In genomic region chr14:50870805-50871143, GRCm38 (mm10) we compare ENCODE assay signal across 8 mouse cellular contexts. TPM values are rescaled to one million over a fixed set of nuclear protein-coding genes. Genes with fewer than 3 reads are reported as not detected.
DNase-seq lines count a peak whose midpoint lies in the region; ATAC-seq lines count a peak whose summit lies in the region.

No protein-coding gene starts in this region.

- H3K36me3 ChIP-seq in heart, embryonic 16.5 days (ENCODE audit: control insufficient read depth, insufficient read depth) = 0 out of 2 replicates have a peak, but pooled peaks cover 7% of the 10 kb centered on the region
- 0 out of 2 replicates have a peak, but pooled peaks cover 6% of the 10 kb centered on the region for H3K36me3 ChIP-seq in intestine, embryonic 15.5 days
- no peaks in the 10 kb centered on the region for H3K36me3 ChIP-seq in midbrain, embryonic 12.5 days

- H3K9me3 ChIP-seq in heart, embryonic 16.5 days (replicated peaks; ENCODE audit: control insufficient read depth, low read length) = no peaks in the 10 kb centered on the region
- H3K9me3 ChIP-seq in intestine, embryonic 15.5 days = no peaks in the 10 kb centered on the region
- H3K9me3 ChIP-seq in midbrain, embryonic 12.5 days = no peaks in the 10 kb centered on the region

- H3K27ac ChIP-seq in heart, embryonic 16.5 days (ENCODE audit: low read length) = peak overlapping the region; percentile 73
- H3K27ac ChIP-seq in brown adipose tissue, adult 24 weeks (replicated peaks; ENCODE audit: low read depth, low read length) = peak overlapping the region; percentile 93
- peak overlapping the region; percentile 52 for H3K27ac ChIP-seq in intestine, embryonic 15.5 days
- no peak overlapping the region for H3K27ac ChIP-seq in midbrain, embryonic 12.5 days (replicated peaks)

- H3K4me3 ChIP-seq in heart, embryonic 16.5 days (ENCODE audit: low read length) = peak overlapping the region; percentile 71
- peak overlapping the region; percentile 78 for H3K4me3 ChIP-seq in brown adipose tissue, adult 24 weeks (ENCODE audit: insufficient read depth, low read depth, low read length)
- peak overlapping the region; percentile 58 for H3K4me3 ChIP-seq in intestine, embryonic 15.5 days (replicated peaks)
- peak overlapping the region; percentile 56 for H3K4me3 ChIP-seq in midbrain, embryonic 12.5 days

- DNase-seq in heart, adult 8-10 months (ENCODE audit: low spot score) = no peak
- no peak for DNase-seq in T-cell, adult 2 months (ENCODE audit: low spot score)
- DNase-seq in spleen, adult 12 weeks (ENCODE audit: low spot score) = no peak
- no peak for DNase-seq in ovary, adult 18-20 months (ENCODE audit: low spot score)

- 0 out of 2 replicates have a peak, but pooled peaks cover 4% of the 10 kb centered on the region for H3K4me1 ChIP-seq in heart, embryonic 16.5 days (ENCODE audit: control insufficient read depth, insufficient read depth, low read length)
- H3K4me1 ChIP-seq in brown adipose tissue, adult 24 weeks (ENCODE audit: control insufficient read depth, insufficient read depth, insufficient read length, low read length) = no peaks in the 10 kb centered on the region
- 0 out of 2 replicates have a peak, but pooled peaks cover 4% of the 10 kb centered on the region for H3K4me1 ChIP-seq in intestine, embryonic 15.5 days (replicated peaks)
- peaks cover 10% of the 10 kb centered on the region; the same call in 1 of the 2 replicates for H3K4me1 ChIP-seq in midbrain, embryonic 12.5 days

- WGBS in heart, embryonic 16.5 days = 19% methylated on average over 5 of the region's 5 CpGs
- 21% methylated on average over 5 of the region's 5 CpGs for WGBS in intestine, embryonic 15.5 days
- 38% methylated on average over 5 of the region's 5 CpGs for WGBS in midbrain, embryonic 12.5 days

- H3K27me3 ChIP-seq in heart, embryonic 16.5 days (ENCODE audit: control insufficient read depth, insufficient read depth, low read length) = no peaks in the 10 kb centered on the region
- H3K27me3 ChIP-seq in intestine, embryonic 15.5 days (replicated peaks) = no peaks in the 10 kb centered on the region
- H3K27me3 ChIP-seq in midbrain, embryonic 12.5 days = no peaks in the 10 kb centered on the region

- peak overlapping the region; percentile 78 for H3K9ac ChIP-seq in heart, embryonic 16.5 days (ENCODE audit: low read length)
- 0 out of 2 replicates have a peak overlapping the region, but pooled peaks have one; percentile 56 for H3K9ac ChIP-seq in intestine, embryonic 15.5 days
- peak overlapping the region; percentile 52 for H3K9ac ChIP-seq in midbrain, embryonic 12.5 days (replicated peaks)

- ATAC-seq in heart, embryonic 16.5 days (replicated peaks; ENCODE audit: extremely low read depth, insufficient read depth, low FRiP score) = no peak; the same call in 1 of the 2 replicates
- no peak; the same call in 1 of the 2 replicates for ATAC-seq in intestine, embryonic 15.5 days
- peak; percentile 53; the same call in 1 of the 2 replicates for ATAC-seq in midbrain, embryonic 12.5 days (ENCODE audit: low FRiP score, low read depth)

- H3K4me2 ChIP-seq in heart, embryonic 16.5 days (ENCODE audit: low read depth, low read length) = peak overlapping the region; percentile 73
- peak overlapping the region; percentile 68 for H3K4me2 ChIP-seq in intestine, embryonic 15.5 days (replicated peaks)
- H3K4me2 ChIP-seq in midbrain, embryonic 12.5 days (replicated peaks) = peak overlapping the region; percentile 67

RNA-seq across cellular contexts. Expression of gene Tep1, which starts 0.4 kb away (rescaled TPM):
- 5.1 and 5.6 TPM in 2 replicates for polyA plus RNA-seq in heart, embryonic 16.5 days (2015; fragmentation: Nextera tagmentation; extraction: Ambion mirVana)
- 10 to 100 TPM in 2 of 4 experiments, 1 to 10 TPM in 2; 8.0 to 12.1 (median 10.0) TPM for total RNA-seq in heart, adult 8-10 months (2022)
- 29.1 and 29.6 TPM in 2 replicates for polyA plus RNA-seq in brown adipose tissue, adult 24 weeks (2012; ENCODE audit: insufficient read depth, insufficient read length, missing spikeins)
- 10.4 and 13.3 TPM in 2 replicates for polyA plus RNA-seq in intestine, embryonic 15.5 days (2015; fragmentation: Nextera tagmentation; extraction: Ambion mirVana)
- 3.7 and 5.1 TPM in 2 replicates for polyA plus RNA-seq in midbrain, embryonic 12.5 days (2016; fragmentation: Nextera tagmentation; extraction: Ambion mirVana)

RNA-seq across cellular contexts. Expression of gene Klhl33, which starts 26.5 kb away (rescaled TPM):
- polyA plus RNA-seq in heart, embryonic 16.5 days (2015; fragmentation: Nextera tagmentation; extraction: Ambion mirVana) = 0.12 and 0.16 TPM in 2 replicates
- total RNA-seq in heart, adult 8-10 months (2022) = 10 to 100 TPM; 13.4 to 33.6 (median 21.6) TPM
- 0.32 and 1.4 TPM in 2 replicates for polyA plus RNA-seq in brown adipose tissue, adult 24 weeks (2012; ENCODE audit: insufficient read depth, insufficient read length, missing spikeins)
- 0.23 and 0.29 TPM in 2 replicates for polyA plus RNA-seq in intestine, embryonic 15.5 days (2015; fragmentation: Nextera tagmentation; extraction: Ambion mirVana)
- polyA plus RNA-seq in midbrain, embryonic 12.5 days (2016; fragmentation: Nextera tagmentation; extraction: Ambion mirVana) = 0.35 and 0.60 TPM in 2 replicates

RNA-seq across cellular contexts. Expression of gene Osgep, which starts 53.9 kb away (rescaled TPM):
- 134 and 141 TPM in 2 replicates for polyA plus RNA-seq in heart, embryonic 16.5 days (2015; fragmentation: Nextera tagmentation; extraction: Ambion mirVana)
- total RNA-seq in heart, adult 8-10 months (2022) = 10 to 100 TPM; 53.6 to 75.8 (median 70.5) TPM
- 59.2 and 66.9 TPM in 2 replicates for polyA plus RNA-seq in brown adipose tissue, adult 24 weeks (2012; ENCODE audit: insufficient read depth, insufficient read length, missing spikeins)
- 134 and 136 TPM in 2 replicates for polyA plus RNA-seq in intestine, embryonic 15.5 days (2015; fragmentation: Nextera tagmentation; extraction: Ambion mirVana)
- 141 and 147 TPM in 2 replicates for polyA plus RNA-seq in midbrain, embryonic 12.5 days (2016; fragmentation: Nextera tagmentation; extraction: Ambion mirVana)

RNA-seq across cellular contexts. Expression of gene Apex1, which starts 54.0 kb away (rescaled TPM):
- 118 and 126 TPM in 2 replicates for polyA plus RNA-seq in heart, embryonic 16.5 days (2015; fragmentation: Nextera tagmentation; extraction: Ambion mirVana)
- total RNA-seq in heart, adult 8-10 months (2022) = 10 to 100 TPM; 23.1 to 33.8 (median 26.7) TPM
- polyA plus RNA-seq in brown adipose tissue, adult 24 weeks (2012; ENCODE audit: insufficient read depth, insufficient read length, missing spikeins) = 31.0 and 35.3 TPM in 2 replicates
- 236 and 265 TPM in 2 replicates for polyA plus RNA-seq in intestine, embryonic 15.5 days (2015; fragmentation: Nextera tagmentation; extraction: Ambion mirVana)
- 321 and 333 TPM in 2 replicates for polyA plus RNA-seq in midbrain, embryonic 12.5 days (2016; fragmentation: Nextera tagmentation; extraction: Ambion mirVana)

RNA-seq across cellular contexts. Expression of gene Pip4p1, which starts 59.9 kb away (rescaled TPM):
- polyA plus RNA-seq in heart, embryonic 16.5 days (2015; fragmentation: Nextera tagmentation; extraction: Ambion mirVana) = 32.5 and 37.9 TPM in 2 replicates
- 10 to 100 TPM; 19.3 to 24.5 (median 20.6) TPM for total RNA-seq in heart, adult 8-10 months (2022)
- polyA plus RNA-seq in brown adipose tissue, adult 24 weeks (2012; ENCODE audit: insufficient read depth, insufficient read length, missing spikeins) = 44.2 and 46.1 TPM in 2 replicates
- polyA plus RNA-seq in intestine, embryonic 15.5 days (2015; fragmentation: Nextera tagmentation; extraction: Ambion mirVana) = 65.5 and 67.5 TPM in 2 replicates
- 68.3 and 72.8 TPM in 2 replicates for polyA plus RNA-seq in midbrain, embryonic 12.5 days (2016; fragmentation: Nextera tagmentation; extraction: Ambion mirVana)
